Mouse (Mus musculus) right cerebral cortex, adult 2 months (tissue): ENCODE measurements around the gene Vmn2r16.

Experiments
- DNase-seq, 2 experiments: peaks; one replicate each; pipeline ENCODE4 v3.0.0; 2021 to 2022; ENCODE audit warnings: low spot score in 2 of 2

The Vmn2r16 gene

DNA sequence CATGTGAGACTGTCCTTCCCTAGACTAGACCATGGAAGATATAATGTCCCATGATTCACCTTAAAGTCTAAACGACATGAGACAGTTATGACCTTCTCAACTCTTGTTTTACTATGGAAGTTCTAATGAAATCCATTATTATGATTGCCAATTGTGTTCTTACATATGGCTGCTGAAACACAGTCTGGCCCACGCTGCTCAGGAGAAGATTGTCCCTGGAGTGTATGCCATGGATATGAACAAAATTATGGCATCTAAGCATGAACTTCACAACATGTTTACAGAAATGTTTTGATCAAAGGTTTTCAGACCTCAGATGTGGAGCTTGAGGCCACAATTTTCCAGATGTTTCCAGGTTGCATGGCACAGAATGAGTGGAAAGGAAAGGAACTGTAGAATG lies at the start of gene Vmn2r16:
TSS of gene Vmn2r16 (plus strand) at position 301 of the 400 bp plus-strand sequence.
- DNase-seq: no peak

DNA sequence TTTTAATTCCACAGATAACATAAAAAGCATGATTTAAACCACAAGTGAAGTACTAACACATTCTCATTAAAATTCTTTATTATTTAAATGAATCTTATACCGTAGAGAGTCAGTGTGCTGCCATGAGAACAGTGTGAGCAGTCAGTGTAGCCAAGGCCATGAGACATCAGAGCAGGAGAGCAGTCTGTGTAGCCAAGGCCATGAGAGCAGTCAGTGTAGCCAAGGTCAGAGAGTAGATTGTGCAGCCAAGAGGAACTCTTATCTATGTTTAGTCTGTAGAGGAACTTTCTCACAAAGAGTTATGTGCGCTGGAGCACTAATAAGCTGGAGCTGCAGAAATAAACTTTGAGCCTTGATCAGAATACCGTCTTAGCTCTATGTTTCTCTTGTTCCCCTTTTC lies 35.3 kb upstream of the Vmn2r16 start:
- DNase-seq: no peak

DNA sequence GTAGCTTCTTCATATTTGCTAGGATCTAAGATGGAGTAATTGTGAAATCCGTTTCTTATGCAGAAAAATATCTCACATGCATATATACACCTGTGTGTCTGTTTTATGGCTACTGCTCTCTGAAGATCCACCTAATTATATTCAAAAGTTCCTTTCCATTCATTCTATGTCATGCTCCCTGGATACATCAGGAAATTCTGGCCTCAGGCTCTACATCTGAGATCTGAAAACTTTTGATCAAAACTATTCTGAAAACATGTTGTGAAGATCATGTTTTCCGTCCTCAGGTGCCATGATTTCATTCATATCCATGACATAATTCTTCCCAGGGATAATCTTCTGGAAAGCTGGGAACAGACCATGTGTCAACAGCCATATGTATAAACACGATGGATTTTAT lies 32.4 kb upstream of the Vmn2r16 start, which contains the start of gene Vmn2r15:
TSS of gene Vmn2r15 (minus strand) at position 101 of the 400 bp plus-strand sequence.
- DNase-seq: no peak

GRCm38 (mm10) chr5:109419388-109419787 lies 89.4 kb downstream of the Vmn2r16 start, which contains the start of gene Vmn2r17:
Vmn2r17 (plus strand) TSS chr5:109419688.
- DNase-seq: no peak
